Mouse (Mus musculus): ENCODE results near the gene Axdnd1.

DNA sequence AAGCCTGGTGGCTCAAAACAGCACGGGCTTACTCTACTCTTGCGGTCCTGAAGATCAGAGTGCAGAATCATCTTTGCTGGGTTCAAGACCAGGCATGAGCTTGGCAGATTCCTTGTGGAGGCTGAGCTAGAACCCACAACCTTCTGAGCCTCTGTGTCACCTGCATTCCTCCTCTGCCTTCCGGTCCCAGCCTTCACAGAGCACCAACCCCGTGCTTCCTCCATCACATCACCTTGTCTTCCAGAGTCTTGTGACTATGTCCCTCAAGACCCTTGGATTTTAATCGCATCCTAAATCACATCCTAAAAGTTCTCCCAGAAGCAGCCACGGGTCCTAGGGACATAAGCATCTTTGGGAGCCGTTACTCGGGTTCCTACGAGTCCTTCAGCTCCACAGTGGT, 97.8 kb downstream of the Axdnd1 start:
- no peak for TF ChIP-seq CTCF (IDR thresholded peaks at IDR 0.05; ENCODE audit: low read depth)
- TF ChIP-seq EP300 (IDR thresholded peaks at IDR 0.05; ENCODE audit: low read depth) = no peak

Measured in heart, postnatal 0 days (tissue).